Mouse (Mus musculus) right cerebral cortex, postnatal 25 days (tissue): ENCODE results near the gene Cox15.

Experiments used
- DNase-seq: peaks from one replicate; pipeline ENCODE4 v3.0.0; 2022

Cox15 gene

DNA sequence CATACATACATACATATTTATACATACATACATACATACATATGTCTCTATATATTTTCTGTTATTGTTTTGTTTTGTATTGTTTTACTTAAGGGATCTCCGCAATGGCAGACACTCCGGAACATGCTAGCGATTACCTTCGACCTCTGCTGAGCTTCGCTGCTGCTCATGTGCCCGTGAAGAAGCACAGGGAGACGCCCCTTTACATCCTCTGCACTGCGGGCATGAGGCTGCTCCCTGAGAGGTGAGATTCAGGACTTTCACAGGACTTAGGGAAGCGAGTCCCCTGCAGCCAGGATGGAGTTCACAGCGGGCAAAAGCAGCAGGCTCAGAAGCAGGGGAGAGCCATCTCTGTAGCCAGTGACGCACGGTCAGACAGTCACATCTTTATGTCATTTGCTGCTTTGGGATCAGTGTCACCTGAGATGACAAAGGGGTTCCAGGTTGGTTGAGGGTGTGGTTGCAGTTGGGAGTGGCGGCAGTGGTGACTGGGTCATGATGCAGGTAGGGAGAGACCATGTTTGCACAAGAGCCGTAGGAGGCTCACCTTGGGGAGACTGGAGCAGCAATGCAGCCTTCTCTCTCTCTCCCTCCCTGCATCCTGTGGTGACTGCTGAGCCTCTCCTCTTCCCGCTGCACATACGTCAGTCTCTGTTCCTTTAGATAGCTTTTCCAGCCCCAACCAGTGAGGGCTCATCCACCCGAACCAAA lies 47.9 kb downstream of the Cox15 start:
- no peak for DNase-seq

- DNase-seq, result no peak
These were observed 48.6 kb downstream of the Cox15 start for GRCm38 (mm10) chr19:43704211-43704610.

DNA sequence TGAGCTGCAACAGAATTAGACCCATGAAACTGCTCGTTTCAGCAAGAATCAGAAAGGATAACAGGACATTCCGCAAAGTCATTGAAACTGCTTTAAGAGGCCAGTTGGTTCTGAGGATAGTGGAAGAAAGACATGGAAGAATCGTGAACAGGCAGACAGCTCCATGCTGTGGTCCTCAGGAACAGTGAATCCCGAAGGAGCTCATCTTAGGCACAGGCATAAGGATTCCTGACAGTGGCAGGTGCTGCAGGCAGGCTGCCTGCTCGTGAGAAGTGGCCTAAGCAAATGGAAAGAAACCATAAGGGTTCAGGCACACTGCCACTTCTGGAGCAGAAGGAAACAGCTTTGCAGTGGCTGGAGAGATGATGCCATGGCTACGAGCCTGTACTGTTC lies 53.0 kb downstream of the Cox15 start:
- DNase-seq, result peak; percentile 27

GRCm38 (mm10) chr19:43699021-43699762 lies 53.6 kb downstream of the Cox15 start:
- DNase-seq, result peak; percentile 34

- DNase-seq, result no peak
These were observed 55.0 kb downstream of the Cox15 start for GRCm38 (mm10) chr19:43697666-43698370.

- DNase-seq, result no peak
These were observed 57.3 kb downstream of the Cox15 start for GRCm38 (mm10) chr19:43695514-43695964.

DNA sequence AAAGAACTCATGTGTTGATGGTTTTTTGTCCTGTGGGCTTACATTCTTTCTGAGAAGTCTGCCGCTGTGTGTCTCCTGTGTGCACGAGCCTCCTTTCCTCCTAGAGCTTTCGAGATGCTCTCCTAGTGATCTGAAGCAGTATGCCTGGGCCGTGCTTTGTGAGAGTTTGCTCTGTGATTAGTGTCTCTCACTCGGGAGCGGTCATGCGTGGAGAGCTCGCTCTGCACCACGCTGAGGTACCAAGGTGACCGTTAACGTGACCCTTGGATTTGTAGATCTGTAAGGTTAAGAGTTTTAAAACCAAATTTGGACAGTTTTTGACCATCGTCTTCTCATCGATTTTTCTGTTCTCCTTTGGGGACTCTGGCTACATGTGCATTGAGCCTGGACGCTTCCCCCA lies 60.0 kb downstream of the Cox15 start:
- no peak for DNase-seq

DNA sequence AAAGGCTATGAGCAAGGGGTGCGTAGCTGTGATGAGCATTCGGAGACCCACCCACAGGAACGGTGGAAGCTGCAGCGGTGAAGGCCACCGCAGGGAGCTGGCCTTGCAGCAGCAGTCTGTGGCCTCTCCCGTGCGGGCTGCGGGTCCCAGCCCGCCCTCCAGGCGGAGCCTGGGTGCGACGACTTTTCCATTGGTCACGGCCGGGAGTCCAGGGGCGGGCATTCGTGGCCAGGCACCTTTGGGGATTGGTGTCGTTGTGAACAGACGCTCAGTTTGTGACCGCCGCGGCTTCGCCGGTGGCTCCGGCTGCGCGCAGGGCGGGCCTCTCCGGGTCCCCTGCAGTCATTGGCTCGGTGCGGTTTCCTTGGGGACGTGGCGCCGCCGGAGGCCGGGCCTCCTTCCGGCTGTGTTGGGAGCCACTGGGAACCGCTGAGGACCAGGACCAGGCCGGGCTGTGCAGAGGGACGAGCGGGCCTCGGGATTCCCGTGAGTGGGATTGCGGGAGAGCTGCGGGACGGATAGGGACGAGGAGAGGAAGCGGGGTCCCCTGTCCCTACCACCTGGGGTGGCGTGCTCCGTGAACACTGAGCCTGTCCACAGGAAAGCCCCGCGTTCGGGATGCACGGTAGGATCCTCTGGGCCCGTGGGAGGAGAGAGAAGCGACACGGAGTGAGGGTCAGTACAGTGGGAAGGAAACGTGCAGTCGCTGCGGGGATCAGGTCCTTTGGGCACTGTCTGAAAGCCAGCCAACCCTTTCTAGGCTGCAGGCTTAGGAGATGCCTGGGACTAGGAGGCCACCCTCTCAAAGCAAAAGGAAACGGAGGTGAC lies 63.2 kb downstream of the Cox15 start, which contains the start of gene Entpd7:
Gene Entpd7, plus strand, starts transcription at position 254 of the 828 bp plus-strand sequence.
- peak; percentile 99 for DNase-seq
